Mouse (Mus musculus) forebrain, embryonic 13.5 days (tissue): ENCODE results near the gene Gm44805. TPM values are rescaled to one million over a fixed set of nuclear protein-coding genes. Genes with fewer than 3 reads are reported as not detected.
"Not testable (repeated sequence)": the region's sequence is repeated elsewhere in the genome, so short reads cannot be mapped to it uniquely, and the experiment has no call there.

Experiments used
- ATAC-seq: fragments of 200-750 bp; cut with Nextera tagmentation; 2 replicates; pipeline ENCODE4 v1.8.0; 2017
- H3K27ac ChIP-seq: fragments of 300-500 bp; sonication (generic); 2 replicates; pipeline ENCODE4 v1.5.1; 2015; ENCODE audit warnings: inconsistent platforms, mild to moderate bottlenecking, moderate library complexity
- H3K27me3 ChIP-seq: fragments of 300-500 bp; sonication (generic); 2 replicates; pipeline ENCODE4 v1.6.1; 2015; ENCODE audit warnings: mild to moderate bottlenecking, inconsistent platforms
- H3K36me3 ChIP-seq: fragments of 300-500 bp; sonication (generic); 2 replicates; pipeline ENCODE4 v1.6.1; 2015; ENCODE audit warnings: mild to moderate bottlenecking, inconsistent platforms; ENCODE audit not compliant: poor library complexity, severe bottlenecking
- H3K4me1 ChIP-seq: fragments of 300-500 bp; sonication (generic); 2 replicates; pipeline ENCODE4 v1.6.1; 2015; ENCODE audit warnings: inconsistent platforms
- H3K4me2 ChIP-seq: fragments of 300-500 bp; sonication (generic); 2 replicates; pipeline ENCODE4 v1.6.1; 2015; ENCODE audit warnings: inconsistent platforms, mild to moderate bottlenecking, moderate library complexity
- H3K4me3 ChIP-seq: fragments of 300-500 bp; sonication (generic); 2 replicates; pipeline ENCODE4 v1.5.1; 2015; ENCODE audit warnings: mild to moderate bottlenecking, inconsistent platforms
- H3K9ac ChIP-seq: fragments of 300-500 bp; sonication (generic); 2 replicates; pipeline ENCODE4 v1.6.1; 2015; ENCODE audit warnings: mild to moderate bottlenecking, inconsistent platforms
- H3K9me3 ChIP-seq: fragments of 300-500 bp; sonication (generic); replicated peaks from 2 replicates; pipeline ENCODE4 v1.6.1; 2016; ENCODE audit warnings: inconsistent platforms
- WGBS: fragments of 180-500 bp; shearing (Covaris S2); methylation state at CpG from one replicate; pipeline ENCODE4 v1.1.7; 2015; 5-methylcytosine and 5-hydroxymethylcytosine counted together
- polyA plus RNA-seq: library from polyadenylated mRNA; unstranded; fragments of >200 nt; fragmentation: Nextera tagmentation; extraction: Ambion mirVana; gene quantifications from 2 replicates; pipeline ENCODE4 v1.2.1, GENCODE M21; 2015

Gm44805 gene
- polyA plus RNA-seq, 1 experiment from 2014 or later, result not detected

- H3K9me3 ChIP-seq, result no peaks in the 10 kb centered on the region
- H3K36me3 ChIP-seq, result no peaks in the 10 kb centered on the region
- H3K4me1 ChIP-seq, result no peaks in the 10 kb centered on the region
- no peak overlapping the region for H3K9ac ChIP-seq
- H3K4me2 ChIP-seq, result no peak overlapping the region
- WGBS, result 92% methylated on average over 10 of the region's 10 CpGs
- no peak overlapping the region for H3K27ac ChIP-seq
- H3K27me3 ChIP-seq, result no peaks in the 10 kb centered on the region
- H3K4me3 ChIP-seq, result no peak overlapping the region
- no peak for ATAC-seq
Observed at GRCm38 (mm10) chr7:19688101-19688500, 6.9 kb upstream of the Gm44805 start.

- not testable (repeated sequence) for H3K36me3 ChIP-seq, H3K27ac ChIP-seq, H3K27me3 ChIP-seq, H3K4me1 ChIP-seq, ATAC-seq, H3K9ac ChIP-seq, H3K4me3 ChIP-seq, H3K4me2 ChIP-seq, H3K9me3 ChIP-seq
- WGBS, result 73% methylated on average over 8 of the region's 8 CpGs
Observed at GRCm38 (mm10) chr7:19686927-19687583, 5.8 kb upstream of the Gm44805 start.

GRCm38 (mm10) chr7:19686521-19686920 is 5.3 kb upstream of the Gm44805 start:
- no peak for ATAC-seq
- H3K27ac ChIP-seq, result no peak overlapping the region
- no peak overlapping the region for H3K4me3 ChIP-seq
- H3K9ac ChIP-seq, result no peak overlapping the region
- no peaks in the 10 kb centered on the region for H3K36me3 ChIP-seq
- WGBS, result 92% methylated on average over 6 of the region's 6 CpGs
- H3K4me2 ChIP-seq, result no peak overlapping the region
- no peaks in the 10 kb centered on the region for H3K27me3 ChIP-seq
- no peaks in the 10 kb centered on the region for H3K9me3 ChIP-seq
- H3K4me1 ChIP-seq, result no peaks in the 10 kb centered on the region

GRCm38 (mm10) chr7:19685374-19685773 is 4.2 kb upstream of the Gm44805 start:
- no peak for ATAC-seq
- Histone ChIP-seq H3K36me3 (no peaks in the 10 kb centered on the region), H3K4me2 (no peak overlapping the region), H3K9me3 (no peaks in the 10 kb centered on the region), H3K4me1 (no peaks in the 10 kb centered on the region), H3K27ac (no peak overlapping the region), H3K4me3 (no peak overlapping the region), H3K9ac (no peak overlapping the region), H3K27me3 (no peaks in the 10 kb centered on the region)
- WGBS, result 64% methylated on average over 4 of the region's 4 CpGs

GRCm38 (mm10) chr7:19683771-19684201 is 2.6 kb upstream of the Gm44805 start:
- Histone ChIP-seq H3K4me2 (no peak overlapping the region), H3K4me1 (no peaks in the 10 kb centered on the region), H3K36me3 (no peaks in the 10 kb centered on the region), H3K27ac (no peak overlapping the region), H3K9me3 (no peaks in the 10 kb centered on the region), H3K9ac (no peak overlapping the region), H3K4me3 (no peak overlapping the region), H3K27me3 (no peaks in the 10 kb centered on the region)
- WGBS, result 94% methylated on average over 6 of the region's 6 CpGs
- ATAC-seq, result no peak

- H3K4me1 ChIP-seq, result no peaks in the 10 kb centered on the region
- H3K27ac ChIP-seq, result no peak overlapping the region
- no peaks in the 10 kb centered on the region for H3K27me3 ChIP-seq
- no peak overlapping the region for H3K9ac ChIP-seq
- H3K4me3 ChIP-seq, result no peak overlapping the region
- H3K36me3 ChIP-seq, result no peaks in the 10 kb centered on the region
- 77% methylated on average over 3 of the region's 3 CpGs for WGBS
- ATAC-seq, result no peak
- H3K9me3 ChIP-seq, result no peaks in the 10 kb centered on the region
- H3K4me2 ChIP-seq, result no peak overlapping the region
Observed at GRCm38 (mm10) chr7:19682979-19683378, 1.8 kb upstream of the Gm44805 start.

- H3K27me3 ChIP-seq, result no peaks in the 10 kb centered on the region
- WGBS, result 94% methylated on average over 2 of the region's 2 CpGs
- no peak overlapping the region for H3K9ac ChIP-seq
- no peaks in the 10 kb centered on the region for H3K4me1 ChIP-seq
- ATAC-seq, result no peak
- no peaks in the 10 kb centered on the region for H3K9me3 ChIP-seq
- H3K4me2 ChIP-seq, result no peak overlapping the region
- H3K27ac ChIP-seq, result no peak overlapping the region
- no peak overlapping the region for H3K4me3 ChIP-seq
- no peaks in the 10 kb centered on the region for H3K36me3 ChIP-seq
Observed at GRCm38 (mm10) chr7:19680702-19681101, 521 bp downstream of the Gm44805 start.

GRCm38 (mm10) chr7:19678901-19679300 is 2.3 kb downstream of the Gm44805 start:
- H3K27me3 ChIP-seq, result no peaks in the 10 kb centered on the region
- H3K27ac ChIP-seq, result no peak overlapping the region
- no peak overlapping the region for H3K4me2 ChIP-seq
- WGBS, result 80% methylated on average over 3 of the region's 3 CpGs
- H3K4me1 ChIP-seq, result no peaks in the 10 kb centered on the region
- ATAC-seq, result no peak
- no peak overlapping the region for H3K4me3 ChIP-seq
- H3K36me3 ChIP-seq, result no peaks in the 10 kb centered on the region
- H3K9ac ChIP-seq, result no peak overlapping the region
- H3K9me3 ChIP-seq, result no peaks in the 10 kb centered on the region

GRCm38 (mm10) chr7:19677872-19678271 is 3.4 kb downstream of the Gm44805 start, which contains the start of gene Apoc2:
Gene Apoc2 (minus strand): TSS chr7:19677941.
- Histone ChIP-seq H3K36me3 (no peaks in the 10 kb centered on the region), H3K9ac (no peak within 1 kb of the TSS), H3K9me3 (no peaks in the 10 kb centered on the region), H3K27me3 (no peaks in the 10 kb centered on the region), H3K4me1 (no peaks in the 10 kb centered on the region), H3K4me3 (no peak within 1 kb of the TSS), H3K4me2 (no peak within 1 kb of the TSS), H3K27ac (no peak within 1 kb of the TSS)
- WGBS, result 79% methylated on average over 8 of the region's 8 CpGs
- ATAC-seq, result no peak

- no peaks in the 10 kb centered on the region for H3K27me3 ChIP-seq
- H3K9me3 ChIP-seq, result no peaks in the 10 kb centered on the region
- WGBS, result 69% methylated on average over 1 of the region's 1 CpGs
- H3K36me3 ChIP-seq, result no peaks in the 10 kb centered on the region
- no peak overlapping the region for H3K4me3 ChIP-seq
- H3K9ac ChIP-seq, result no peak overlapping the region
- no peak overlapping the region for H3K4me2 ChIP-seq
- no peaks in the 10 kb centered on the region for H3K4me1 ChIP-seq
- H3K27ac ChIP-seq, result no peak overlapping the region
- no peak for ATAC-seq
Observed at GRCm38 (mm10) chr7:19676662-19677061, 4.6 kb downstream of the Gm44805 start.

- no peak overlapping the region for H3K4me3 ChIP-seq
- H3K9ac ChIP-seq, result no peak overlapping the region
- no peaks in the 10 kb centered on the region for H3K9me3 ChIP-seq
- WGBS, result 81% methylated on average over 10 of the region's 10 CpGs
- no peak overlapping the region for H3K27ac ChIP-seq
- no peaks in the 10 kb centered on the region for H3K36me3 ChIP-seq
- H3K4me2 ChIP-seq, result no peak overlapping the region
- ATAC-seq, result no peak
- H3K27me3 ChIP-seq, result no peaks in the 10 kb centered on the region
- H3K4me1 ChIP-seq, result no peaks in the 10 kb centered on the region
Observed at GRCm38 (mm10) chr7:19675824-19676223, 5.4 kb downstream of the Gm44805 start.

- H3K27ac ChIP-seq, result no peak overlapping the region
- no peaks in the 10 kb centered on the region for H3K36me3 ChIP-seq
- H3K4me2 ChIP-seq, result no peak overlapping the region
- 69% methylated on average over 14 of the region's 14 CpGs for WGBS
- H3K27me3 ChIP-seq, result 0 out of 2 replicates have a peak, but pooled peaks cover 2% of the 10 kb centered on the region
- H3K9ac ChIP-seq, result no peak overlapping the region
- no peak for ATAC-seq
- H3K4me1 ChIP-seq, result 0 out of 2 replicates have a peak, but pooled peaks cover 4% of the 10 kb centered on the region
- no peak overlapping the region for H3K4me3 ChIP-seq
- no peaks in the 10 kb centered on the region for H3K9me3 ChIP-seq
Observed at GRCm38 (mm10) chr7:19673083-19673699, 8.0 kb downstream of the Gm44805 start.
